Mouse (Mus musculus): ENCODE measurements at regions not wholly inside any gene's neighbourhood (a gene's known extent, or its start where the extent isn't known, plus 50 kb on each side); places are given as distances from the start of the nearest gene placed in this dataset.
"Not testable (repeated sequence)": the region's sequence is repeated elsewhere in the genome, so short reads cannot be mapped to it uniquely, and the experiment has no call there.

DNA sequence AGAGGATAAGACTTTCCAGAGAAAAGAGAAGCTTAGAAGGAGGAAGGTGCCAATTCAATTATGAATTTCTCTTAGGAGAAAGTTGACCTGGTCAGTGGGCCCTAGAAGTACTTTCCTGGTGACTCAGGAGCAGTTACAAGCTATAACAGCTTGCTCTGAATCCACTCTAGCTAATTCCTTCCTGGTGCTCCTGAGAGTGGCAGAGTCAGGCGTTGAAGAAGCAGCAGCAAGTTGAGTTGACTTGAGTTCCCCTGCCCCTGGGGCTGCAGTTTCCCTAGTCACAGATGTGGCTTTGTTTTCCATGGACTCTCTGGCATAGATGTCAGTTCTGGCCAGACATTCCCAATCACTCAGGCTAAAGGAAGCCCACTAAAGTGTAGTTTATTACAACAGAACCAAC lies 85.9 kb downstream of the Osr1 start:
- no peak for DNase-seq (ENCODE audit: low read depth, low spot score)

DNA sequence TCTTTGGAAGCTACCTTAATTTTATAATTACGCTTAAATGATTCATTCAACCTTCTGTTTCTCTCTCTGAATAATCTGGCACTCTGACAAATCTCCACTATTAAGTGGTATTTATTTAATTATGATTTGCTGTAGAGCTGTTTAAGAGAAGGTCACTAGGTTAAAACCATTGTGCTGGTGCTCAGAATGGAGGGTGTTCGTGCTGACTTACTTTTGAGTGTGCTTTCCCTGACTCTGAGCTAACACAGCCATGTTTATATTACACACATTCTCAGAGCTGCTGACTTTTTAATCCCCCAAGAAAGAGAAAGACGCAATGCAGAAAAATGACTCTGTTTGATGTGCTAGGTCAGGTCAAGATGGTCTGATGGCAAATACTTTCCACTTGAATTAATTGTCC lies 86.4 kb downstream of the Osr1 start:
- DNase-seq (ENCODE audit: low read depth, low spot score) = no peak

DNA sequence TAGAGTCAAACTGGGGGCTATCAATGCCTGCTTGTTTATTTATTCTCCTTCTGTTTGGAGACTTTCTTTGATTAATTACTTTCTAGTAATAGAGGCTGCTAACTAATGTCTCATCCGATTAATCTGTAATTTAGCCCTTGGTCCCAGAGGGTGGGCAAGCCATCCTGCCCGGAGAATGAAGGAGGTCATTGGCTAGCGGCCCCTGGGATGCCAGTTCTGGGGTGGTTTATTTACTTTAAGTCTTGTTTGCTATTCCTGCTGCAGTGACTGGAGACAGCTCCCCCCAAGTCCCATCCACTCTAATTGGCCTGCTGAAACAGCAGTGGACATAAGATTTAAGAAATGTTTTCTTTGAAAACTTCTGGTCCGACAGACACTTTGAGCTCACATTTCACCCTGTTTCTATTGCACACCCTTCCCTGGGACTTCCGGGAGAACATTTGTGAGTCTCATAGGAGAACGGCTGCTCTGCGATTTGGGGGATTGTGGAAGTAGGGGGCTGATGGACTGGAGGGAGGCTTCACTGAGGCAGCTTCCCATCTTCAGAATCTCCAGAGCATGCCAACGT lies 87.4 kb downstream of the Osr1 start:
- DNase-seq (ENCODE audit: low read depth, low spot score) = no peak

DNA sequence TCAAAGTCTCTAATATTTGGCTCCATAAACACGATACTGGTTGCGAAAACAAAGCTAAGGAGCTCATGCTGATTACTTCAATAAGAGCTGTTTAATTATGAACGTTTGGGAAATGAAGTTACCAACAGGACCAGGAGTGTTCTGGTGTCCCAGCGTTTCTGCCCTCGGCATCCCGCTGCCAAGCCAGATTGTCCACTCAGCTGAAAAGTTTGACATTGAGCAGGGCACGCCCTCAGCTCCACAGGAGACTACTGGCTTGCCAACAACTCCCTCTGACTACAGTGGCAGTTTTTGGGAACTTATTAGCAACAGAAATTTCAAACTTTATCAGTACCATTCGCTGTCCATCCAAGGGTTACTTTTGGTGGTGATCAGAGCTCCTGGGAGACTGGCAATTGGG lies 87.9 kb downstream of the Osr1 start:
- DNase-seq (ENCODE audit: low read depth, low spot score) = no peak

DNA sequence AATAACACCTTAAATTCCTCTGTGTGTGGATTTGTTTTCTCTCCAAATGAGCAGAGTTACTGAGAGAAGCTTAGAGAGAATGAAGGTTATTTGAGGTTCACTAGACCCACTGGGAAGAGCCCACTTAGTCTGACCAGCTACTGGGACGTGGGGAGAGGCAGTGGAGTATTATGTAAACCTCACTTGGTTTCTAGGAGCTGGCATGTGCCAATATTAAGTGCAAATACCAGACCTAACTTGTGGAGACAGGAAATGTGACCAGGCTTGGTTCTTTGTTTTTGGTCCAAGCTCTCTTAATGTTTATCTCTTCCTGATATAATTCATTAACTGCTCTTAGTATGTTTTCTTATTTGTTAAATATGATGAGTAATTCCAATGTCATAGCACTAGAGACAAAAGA lies 90.4 kb downstream of the Osr1 start:
- DNase-seq (ENCODE audit: low read depth, low spot score) = no peak

DNA sequence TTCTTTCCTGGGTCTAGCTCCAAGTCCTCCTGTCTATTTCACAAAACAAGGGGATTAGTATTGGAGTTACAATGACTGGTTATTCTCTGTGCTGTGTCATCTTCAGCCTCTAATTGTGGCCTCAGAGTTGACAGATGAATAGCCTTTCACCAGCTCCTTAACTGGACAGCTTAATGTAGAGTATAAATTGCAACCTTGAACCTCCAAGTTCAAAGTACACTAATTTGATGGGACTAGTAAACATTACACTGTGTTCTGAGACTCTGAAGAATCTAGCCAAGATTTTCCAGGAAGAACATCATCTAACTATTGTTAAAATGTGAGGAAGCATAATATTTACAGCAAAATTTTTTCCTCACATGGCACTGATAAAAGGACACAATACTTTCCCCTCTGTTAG lies 118.9 kb downstream of the Osr1 start:
- DNase-seq (ENCODE audit: low read depth, low spot score) = no peak

DNA sequence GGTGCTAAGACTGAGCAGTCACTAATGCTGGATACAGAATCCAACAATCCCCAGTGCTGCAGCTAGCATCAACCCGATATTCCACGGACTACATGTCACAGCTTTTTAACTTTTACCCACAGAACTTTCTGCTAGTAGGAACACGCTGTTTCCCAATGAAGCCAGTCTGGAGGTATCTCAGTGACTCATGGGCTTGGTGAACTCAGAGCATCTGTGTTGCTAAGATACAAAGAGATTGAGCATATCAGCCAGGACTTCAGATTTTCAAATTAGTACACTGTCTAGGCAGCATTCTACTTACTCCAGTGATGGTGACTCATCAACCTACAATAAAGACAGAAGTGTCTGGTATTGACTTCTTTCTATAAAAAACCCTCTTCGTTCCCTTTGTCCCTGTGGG lies 119.6 kb downstream of the Osr1 start:
- DNase-seq (ENCODE audit: low read depth, low spot score) = no peak

DNA sequence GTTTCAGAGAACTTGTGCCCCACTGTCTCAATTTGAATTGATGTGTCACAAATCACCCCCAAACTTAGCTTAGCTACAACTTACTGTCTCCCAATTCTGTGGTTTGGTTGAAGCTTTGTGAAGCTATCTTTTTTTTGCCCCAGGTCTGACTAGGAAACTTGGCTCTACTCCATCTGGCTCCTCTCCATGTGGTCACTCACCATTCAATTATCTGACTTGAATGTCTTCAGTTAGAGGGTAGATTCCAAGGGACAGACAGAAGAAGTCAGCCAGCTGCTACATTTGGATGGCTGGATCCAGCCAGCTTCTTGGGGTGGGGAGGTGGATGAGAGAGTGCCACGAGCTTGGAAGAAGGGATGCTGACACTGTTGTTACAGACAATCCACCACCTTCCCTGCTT lies 163.0 kb downstream of the Osr1 start:
- DNase-seq (ENCODE audit: low read depth, low spot score) = no peak

DNA sequence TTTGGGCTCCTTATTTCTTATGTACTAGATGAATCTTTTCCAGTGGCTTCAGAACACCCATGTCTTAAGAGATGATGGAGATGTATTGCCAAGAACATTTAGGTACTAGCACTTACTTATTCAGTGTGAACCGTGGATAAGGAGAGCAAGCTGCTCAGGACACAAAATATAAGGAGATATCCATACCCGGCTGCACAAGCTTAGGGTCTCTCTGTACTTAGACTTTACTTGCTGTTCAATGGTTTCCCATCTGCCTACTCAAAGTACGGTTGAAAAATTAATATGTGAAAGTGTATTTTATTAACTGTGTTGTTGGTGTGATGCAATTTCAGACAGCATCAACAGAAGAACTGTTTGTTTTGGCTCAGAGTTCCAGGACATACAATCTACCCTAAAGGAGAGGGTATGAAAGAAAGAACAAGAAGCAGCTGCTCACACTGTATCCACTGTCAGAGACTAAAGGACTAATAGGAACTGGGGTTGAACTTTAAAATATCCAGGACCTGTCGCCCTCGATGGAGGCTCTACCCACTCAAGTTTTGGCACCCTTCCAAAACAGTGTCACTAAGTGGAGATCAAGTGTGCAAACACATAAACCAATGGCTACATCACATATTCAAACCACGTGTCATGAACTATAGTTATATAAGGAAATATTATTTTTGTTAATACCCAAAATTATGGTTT lies 174.9 kb downstream of the Osr1 start:
- DNase-seq (ENCODE audit: low read depth, low spot score) = no peak

DNA sequence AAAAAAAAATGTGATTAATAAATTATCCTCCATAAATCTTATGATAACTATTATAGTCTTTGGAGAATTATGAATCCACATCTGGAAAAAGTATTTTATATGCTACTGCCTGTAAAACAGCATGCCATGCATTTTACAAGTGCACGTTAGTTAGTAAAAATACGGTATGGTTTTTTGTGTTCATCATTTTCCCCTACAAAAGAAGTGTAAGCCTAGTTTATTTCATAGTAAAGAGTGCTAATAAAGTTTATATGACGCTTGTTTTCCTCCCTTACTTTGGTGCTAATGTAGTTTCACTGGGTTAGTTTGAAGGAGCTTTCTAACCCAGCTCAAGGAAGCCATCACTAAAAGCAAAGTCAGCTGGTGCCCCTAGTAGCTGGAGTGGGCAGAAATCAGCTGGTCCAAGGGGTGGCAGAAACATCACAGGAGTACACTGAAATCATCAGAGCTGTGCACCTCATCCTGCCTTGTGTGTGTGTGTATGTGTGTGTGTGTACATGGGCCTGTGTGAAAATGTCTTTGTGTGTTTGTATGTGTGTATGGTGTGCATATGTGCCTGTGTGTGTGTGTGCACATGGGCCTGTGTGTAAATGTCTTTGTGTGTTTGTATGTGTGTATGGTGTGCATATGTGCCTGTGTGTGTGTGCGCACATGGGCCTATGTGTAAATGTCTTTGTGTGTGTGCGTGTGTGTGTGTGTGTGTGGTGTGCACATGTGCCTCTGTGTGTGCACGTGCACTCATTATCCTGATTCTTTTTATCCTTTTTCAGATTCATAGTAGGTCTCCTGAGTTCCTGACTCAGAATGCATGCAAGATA lies 181.6 kb downstream of the Osr1 start:
- no peak for DNase-seq (ENCODE audit: low read depth, low spot score)

DNA sequence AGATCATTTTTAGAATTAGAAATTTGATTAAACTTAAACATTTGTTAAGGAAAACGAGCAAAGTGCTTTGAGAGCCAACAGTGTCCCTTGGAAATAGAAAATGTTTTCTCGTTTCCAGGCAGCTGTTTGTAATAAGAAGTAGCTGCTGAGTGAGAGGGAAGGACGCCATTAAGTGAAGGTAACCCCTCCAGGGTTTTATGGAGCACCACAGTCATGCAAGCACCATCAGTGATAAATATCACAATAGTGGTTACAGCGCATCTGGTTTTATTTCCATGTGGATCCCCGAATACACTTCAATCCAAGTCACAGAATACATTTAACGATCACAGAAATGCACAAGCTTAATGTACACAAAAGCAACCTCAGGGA lies 182.1 kb downstream of the Osr1 start:
- no peak for DNase-seq (ENCODE audit: low read depth, low spot score)

DNA sequence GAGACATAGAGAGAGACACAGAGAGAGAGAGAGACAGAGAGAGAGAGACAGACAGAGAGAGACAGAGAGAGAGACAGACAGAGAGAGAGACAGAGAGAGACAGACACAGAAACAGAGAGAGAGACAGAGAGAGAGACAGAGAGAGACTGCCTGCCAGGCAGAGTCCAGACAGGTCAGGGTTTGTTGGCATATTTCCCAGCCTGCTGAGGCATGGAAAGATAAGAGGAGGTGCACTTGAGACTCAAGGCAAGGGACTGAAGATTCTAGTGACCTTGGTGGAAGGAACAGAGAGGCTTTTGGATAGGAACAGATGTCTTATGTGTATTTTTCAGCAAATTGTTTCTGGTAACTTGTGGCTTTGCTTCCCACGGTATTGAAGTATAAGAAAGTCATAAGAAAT lies 186.5 kb downstream of the Osr1 start:
- DNase-seq (ENCODE audit: low read depth, low spot score) = no peak

DNA sequence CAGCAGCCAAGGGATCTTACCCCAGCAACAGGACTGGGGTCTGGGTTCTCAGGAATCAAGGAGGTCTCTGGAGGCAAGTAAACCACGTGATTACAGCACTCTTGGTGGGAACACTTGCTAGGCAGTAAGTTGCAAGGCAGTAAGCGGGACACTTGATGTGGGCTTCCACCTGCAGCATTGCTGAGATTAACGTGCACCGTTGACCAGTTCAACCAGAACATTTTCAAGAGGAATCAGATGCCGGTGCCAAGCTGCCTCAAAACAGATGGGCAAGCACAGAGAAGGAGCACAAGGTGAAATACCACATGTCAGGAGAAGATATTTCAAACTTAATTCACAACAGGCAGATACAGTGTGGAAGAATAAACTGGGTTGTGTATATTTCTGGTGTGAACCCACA lies 190.9 kb downstream of the Osr1 start:
- DNase-seq (ENCODE audit: low read depth, low spot score) = no peak

DNA sequence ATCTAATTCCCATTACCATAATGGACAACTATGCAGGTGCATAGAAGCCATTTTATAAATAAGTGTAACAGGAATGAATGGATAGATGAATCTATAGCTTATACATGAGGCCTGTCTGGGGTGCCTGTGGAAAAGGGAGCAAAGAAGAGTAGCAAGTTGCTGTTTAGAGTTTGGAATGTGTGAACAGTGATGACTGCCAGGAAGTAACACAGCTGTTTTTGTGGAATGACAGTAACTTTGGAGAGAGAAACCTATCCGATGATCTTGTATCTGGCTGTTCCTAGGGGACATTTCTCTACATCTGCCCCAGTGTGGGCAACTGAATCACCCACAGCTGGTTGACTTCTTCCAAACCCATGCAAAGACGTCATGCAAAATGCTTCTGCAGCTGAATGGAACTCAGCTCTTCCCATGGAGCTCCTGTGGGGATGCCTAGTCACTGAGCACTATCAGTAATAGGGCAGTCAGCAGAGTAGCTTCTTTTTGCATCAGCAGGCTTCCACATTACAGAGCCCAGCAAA lies 192.4 kb downstream of the Osr1 start:
- DNase-seq (ENCODE audit: low read depth, low spot score) = not testable (repeated sequence)

DNA sequence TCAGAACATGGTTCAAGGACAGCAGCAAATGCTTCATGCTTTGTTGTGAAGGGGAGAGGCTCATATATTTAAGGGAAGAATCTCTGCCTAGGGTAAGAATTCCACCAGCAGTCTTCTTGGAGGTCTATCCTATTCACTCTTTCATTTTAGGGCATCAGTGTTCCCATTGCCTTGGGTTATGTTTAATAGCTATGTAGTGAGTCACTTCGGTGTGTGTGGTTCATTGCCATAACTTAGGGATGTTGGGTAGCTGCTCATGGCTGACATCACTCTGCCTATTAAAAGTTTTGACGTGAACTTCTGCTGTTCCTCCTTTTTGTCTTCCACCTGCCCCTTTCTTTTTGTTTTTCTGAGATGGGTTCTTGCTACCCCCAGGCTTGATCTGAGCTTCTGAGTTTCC lies 192.9 kb downstream of the Osr1 start:
- DNase-seq (ENCODE audit: low read depth, low spot score) = no peak

DNA sequence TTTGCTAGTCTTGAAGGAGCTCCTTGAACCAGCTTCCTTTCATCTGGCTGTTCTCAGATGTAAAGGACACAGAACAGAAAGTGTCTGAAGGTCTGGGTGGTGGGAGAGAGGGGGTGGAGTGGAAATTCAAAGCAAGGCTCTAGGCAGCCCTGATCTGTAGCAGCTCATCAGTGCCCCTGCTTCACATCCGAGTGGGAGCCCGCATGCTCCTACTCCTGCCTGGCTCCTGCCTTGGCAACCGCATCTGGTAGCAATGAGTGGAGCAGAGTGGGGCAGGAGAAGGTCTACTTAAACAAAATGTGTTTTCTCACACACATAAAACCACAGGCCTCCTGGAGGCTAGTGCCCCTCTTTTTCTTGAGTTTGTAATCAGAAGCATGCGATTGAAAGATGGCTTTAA lies 201.0 kb downstream of the Osr1 start:
- DNase-seq (ENCODE audit: low read depth, low spot score) = no peak

DNA sequence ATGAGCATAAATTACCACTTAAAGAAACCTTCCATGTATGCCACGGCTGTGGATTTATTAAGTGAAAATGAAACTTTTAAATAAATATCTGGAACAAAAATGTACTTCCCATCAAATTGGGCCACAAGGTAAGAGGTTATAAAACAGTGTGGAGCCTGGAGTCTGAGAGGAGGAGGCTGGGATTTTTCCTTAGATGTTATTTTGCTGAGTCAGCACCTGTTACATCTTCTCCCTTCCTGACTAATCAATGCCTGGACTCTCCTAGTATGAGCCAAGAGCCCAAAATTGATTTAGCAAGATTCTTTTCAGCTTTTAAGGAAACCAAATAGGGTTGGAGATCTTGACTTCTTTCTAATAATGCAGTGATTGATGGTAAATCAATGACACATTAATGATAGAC lies 203.0 kb downstream of the Osr1 start:
- no peak for DNase-seq (ENCODE audit: low read depth, low spot score)

DNA sequence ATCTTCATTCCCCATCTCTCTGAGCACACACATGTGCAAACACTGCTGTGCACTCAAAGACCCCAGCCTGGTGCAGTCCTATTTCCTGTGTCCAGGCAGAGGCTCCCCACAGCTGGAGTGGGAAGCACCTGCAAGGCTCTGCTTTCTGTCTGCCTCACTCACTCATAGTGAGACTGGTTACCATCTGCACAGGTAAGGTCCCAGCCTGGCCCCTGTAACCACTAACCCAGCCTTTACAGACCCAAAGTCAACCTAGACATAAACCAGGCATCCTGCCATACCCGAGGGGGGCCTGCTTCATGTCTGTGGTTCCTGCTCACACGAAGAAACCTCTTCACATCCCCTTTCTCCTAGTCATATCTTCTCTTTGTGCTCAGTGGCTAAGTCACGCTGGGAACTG lies 232.4 kb downstream of the Osr1 start:
- no peak for DNase-seq (ENCODE audit: low read depth, low spot score)

DNA sequence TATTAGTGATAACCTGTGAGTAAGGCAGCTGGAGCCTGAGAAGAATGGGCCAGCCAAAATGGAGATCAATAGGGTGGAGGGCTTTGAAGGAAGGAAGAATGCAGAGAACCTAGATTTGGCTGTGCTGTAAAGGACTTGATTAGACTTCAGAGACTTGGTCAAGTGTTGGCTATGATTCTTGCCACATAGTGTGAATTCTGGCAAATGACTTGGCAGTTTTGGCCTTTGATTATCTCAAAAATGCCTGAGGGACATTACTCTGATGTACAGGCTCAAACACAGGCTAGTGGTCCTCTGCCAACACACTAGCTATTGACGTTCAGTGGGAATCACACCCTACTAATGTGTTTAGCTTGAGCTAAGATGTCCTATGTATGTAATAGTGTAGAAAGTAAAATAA lies 237.5 kb downstream of the Osr1 start:
- no peak for DNase-seq (ENCODE audit: low read depth, low spot score)

DNA sequence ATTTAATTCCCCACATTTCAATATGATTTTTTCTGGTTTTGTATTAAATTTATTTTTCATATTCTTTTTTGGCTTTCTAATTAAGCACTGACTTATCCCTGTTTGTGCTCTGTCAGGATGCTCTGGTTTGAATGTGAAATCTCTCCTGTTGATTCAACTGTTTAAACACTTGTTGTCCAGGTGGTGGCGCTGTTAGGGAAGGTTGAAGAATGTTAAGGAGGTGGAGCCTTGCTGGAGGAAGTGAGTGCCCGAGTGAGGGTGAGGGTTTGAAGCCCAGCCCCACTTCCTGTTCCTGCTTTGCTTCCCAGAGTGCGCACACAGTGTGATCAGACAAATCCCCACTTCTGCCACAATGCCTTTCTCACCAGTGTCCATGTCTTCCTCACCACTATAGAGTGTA lies 263.4 kb downstream of the Osr1 start:
- DNase-seq (ENCODE audit: low read depth, low spot score) = no peak

DNA sequence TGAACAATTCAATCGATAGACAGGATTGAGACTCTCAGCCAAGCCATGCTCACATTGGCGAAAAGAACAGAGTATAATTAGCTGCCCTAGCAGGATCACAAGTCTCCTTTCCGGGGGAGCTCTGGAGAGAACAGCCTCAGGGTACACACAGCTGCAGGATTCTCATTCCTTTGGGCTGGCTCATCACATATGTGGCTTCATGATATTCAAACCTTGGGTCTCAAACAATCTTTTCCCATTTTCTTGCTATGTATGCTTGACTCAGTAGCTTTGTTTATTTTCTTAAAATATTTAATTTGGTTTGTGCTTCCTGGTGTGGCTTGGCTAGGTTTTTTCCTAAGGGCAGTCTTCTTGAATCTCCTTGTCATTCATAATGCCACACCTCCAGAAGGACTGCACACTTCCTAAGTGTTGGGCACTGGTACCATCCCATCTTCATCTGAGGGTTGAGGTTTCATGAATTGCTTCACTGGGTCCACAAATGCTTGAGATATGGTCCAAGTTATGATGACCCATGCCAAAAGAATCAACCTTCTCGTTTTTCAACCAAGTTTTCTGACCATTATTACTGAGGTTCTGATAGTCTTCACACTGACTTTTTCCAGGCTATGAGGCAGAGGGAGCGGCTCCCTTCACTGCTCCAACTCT lies 269.4 kb downstream of the Osr1 start:
- no peak for DNase-seq (ENCODE audit: low read depth, low spot score)

DNA sequence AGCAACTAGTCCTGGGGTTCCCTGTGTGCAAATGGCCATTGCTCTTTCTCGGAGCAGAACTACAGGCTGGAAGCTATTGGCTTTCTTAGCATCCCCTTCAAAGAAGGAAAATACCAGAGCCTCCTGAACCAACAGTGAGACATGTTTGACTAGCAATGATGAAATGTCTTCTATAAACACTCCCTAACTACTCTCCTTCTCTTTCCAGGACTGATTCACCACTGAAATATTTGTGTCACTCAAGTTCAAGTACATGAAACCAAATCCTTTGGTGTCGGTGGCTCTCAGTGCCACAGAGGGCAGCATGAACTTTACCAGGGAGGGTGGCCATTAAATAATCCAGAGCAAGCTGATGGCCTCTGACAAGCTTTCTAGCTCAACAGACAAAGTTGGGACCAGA lies 270.0 kb downstream of the Osr1 start:
- DNase-seq (ENCODE audit: low read depth, low spot score) = no peak

Measured in retina, adult 2 months (tissue).